Mouse (Mus musculus): ENCODE results near the gene Ifna13.

Ifna13 gene

DNA sequence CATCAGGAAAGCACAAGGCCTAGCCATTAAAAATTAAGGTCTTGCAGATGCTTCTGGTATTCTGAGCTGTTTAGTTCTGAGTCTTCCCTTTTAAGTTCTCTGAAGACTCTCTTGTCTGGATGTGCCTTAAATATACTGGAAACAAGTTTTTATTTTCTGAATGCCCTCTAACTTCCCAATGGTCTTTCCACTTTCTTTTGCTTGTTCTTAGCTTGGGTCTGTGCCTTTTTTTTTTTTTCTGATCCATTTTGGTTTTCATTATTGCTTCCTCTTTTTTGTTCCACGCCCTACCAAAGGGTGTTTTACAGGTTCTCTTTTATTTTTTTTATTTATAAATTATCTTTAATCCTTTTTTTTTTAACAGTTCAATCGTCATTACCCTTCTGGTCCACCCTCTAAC, at the start of gene Ifna13:
TSS of gene Ifna13 (minus strand) at position 101 of the 400 bp plus-strand sequence.
- DNase-seq (ENCODE audit: low read depth, low spot score) = no peak

DNA sequence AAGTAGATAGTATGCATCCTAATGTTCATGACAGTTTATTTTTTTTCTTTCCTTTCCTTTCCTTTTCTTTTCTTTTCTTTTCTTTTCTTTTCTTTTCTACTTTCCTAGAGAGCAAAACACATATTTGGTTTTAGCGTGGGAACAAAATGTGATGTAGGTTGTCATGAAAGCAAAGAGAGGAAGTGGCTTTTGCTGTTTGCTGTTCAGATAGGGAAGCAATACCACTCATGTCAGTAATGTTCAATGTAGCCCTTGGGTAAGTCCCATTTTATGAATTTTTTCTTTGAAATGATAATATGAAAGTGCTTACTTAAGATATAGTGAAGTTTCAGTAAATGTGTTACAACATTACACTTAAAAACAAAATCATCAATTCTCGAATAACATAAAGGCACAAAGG, 49.1 kb upstream of the Ifna13 start:
- DNase-seq (ENCODE audit: low read depth, low spot score) = no peak

DNA sequence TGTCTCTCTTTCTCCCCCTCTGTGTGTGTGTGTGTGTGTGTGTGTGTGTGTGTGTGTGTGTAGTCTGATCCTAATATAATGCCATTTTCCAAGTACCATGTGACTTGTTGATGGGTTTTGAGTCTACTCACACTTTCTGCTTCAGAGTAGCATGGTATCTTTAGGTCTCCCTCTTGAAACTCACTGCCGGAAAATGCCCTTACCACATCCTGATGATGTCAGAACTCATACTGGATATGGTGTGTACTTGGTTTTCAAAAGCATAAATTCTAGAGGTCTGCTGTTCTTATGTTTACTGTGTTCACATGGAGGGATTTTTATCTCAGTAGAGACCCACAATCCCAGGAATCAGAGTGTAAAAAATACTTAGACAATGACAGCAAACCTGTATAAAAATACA, 48.3 kb upstream of the Ifna13 start:
- DNase-seq (ENCODE audit: low read depth, low spot score) = no peak

DNA sequence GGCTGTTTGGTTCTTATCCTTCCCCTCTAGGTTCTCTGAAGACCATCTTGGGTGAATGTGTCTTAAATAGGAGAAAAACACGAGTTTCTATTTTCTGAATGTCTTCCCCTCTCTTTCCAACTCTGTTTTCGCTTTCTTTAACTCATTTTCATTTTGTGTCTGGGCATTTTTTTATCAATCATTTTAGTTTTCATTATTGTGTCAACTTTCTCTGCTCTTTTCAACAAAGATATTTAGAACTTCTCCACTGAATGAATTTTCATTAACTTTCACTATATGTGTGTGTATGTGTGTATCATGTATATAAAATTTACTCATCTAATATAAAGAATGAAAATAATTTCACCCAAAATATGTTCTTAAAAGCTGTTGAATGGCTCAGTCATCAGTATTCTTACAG, 47.0 kb upstream of the Ifna13 start, which contains the start of gene Ifnab:
TSS of gene Ifnab (minus strand) at position 101 of the 400 bp plus-strand sequence.
- DNase-seq (ENCODE audit: low read depth, low spot score) = no peak

DNA sequence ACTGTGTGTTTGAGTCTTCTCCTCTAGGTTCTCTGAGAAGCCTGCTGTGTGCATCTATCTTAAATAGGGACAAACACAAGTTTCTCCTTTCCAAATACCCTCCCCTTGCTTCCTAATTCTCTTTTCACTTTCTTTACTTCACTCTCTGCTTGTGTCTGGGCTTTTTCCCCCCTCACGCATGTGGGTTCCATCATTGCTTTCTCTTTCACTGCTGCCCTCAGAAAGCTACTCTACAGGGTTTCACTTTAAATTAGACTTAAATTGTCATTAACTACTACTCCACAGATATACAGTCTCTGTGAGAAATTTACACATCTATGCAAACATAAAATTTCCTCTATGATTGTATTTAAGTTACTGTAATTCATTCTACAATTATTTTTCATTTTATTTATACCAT, 39.6 kb upstream of the Ifna13 start, which contains the start of gene Ifna2:
TSS of gene Ifna2 (minus strand) at position 101 of the 400 bp plus-strand sequence.
- no peak for DNase-seq (ENCODE audit: low read depth, low spot score)

DNA sequence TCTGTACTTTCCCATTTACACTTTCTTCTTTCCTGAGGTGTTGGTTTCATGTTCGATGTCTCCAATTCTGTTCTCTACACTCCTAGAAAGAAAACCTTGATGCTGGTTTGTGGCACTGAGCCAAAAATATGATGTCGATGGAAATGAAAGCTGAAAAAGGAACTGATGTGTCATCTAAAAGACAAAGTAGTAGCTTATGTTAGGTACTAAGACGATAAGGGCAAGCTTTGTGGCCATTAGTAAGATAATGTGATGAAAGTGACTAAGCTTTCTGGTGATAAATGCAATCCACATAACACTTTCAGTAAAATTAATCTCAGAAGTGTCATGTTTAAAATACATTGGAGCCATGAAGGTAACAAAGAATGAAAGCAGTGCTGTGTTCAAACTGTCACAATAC, 37.1 kb upstream of the Ifna13 start:
- DNase-seq (ENCODE audit: low read depth, low spot score) = no peak

GRCm38 (mm10) chr4:88680362-88680761, 36.1 kb upstream of the Ifna13 start:
- DNase-seq (ENCODE audit: low read depth, low spot score) = no peak

GRCm38 (mm10) chr4:88676824-88677223, 32.6 kb upstream of the Ifna13 start, which contains the start of gene Ifna16:
Gene Ifna16, minus strand, starts transcription at chr4:88676924.
- no peak for DNase-seq (ENCODE audit: low read depth, low spot score)

GRCm38 (mm10) chr4:88655461-88655860, 11.2 kb upstream of the Ifna13 start:
- DNase-seq (ENCODE audit: low read depth, low spot score) = no peak

- DNase-seq (ENCODE audit: low read depth, low spot score) = no peak
Measured at GRCm38 (mm10) chr4:88653644-88654043, 9.4 kb upstream of the Ifna13 start.

GRCm38 (mm10) chr4:88642526-88642925, 1.7 kb downstream of the Ifna13 start:
- no peak for DNase-seq (ENCODE audit: low read depth, low spot score)

GRCm38 (mm10) chr4:88641077-88641831, 3.0 kb downstream of the Ifna13 start:
- peak; percentile 99 for DNase-seq (ENCODE audit: low read depth, low spot score)

DNA sequence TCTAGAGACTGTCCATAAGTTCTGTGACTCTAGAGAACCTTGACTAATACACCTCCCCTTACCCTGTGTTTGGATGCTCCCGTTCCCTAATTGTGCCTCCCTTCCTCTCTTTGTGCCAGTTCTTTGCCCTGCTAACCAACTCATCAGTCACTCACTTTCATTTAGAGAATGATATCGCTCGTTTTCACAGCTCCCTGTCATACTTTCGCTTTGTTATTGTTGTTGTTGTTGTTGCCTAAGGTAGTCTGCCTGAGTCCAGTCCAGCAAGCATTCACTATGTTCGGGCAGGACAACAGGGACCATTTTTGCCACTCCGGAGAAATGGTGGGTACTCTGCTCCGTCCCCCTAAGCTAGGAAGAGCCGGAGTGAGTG, 3.6 kb downstream of the Ifna13 start:
- no peak for DNase-seq (ENCODE audit: low read depth, low spot score)

GRCm38 (mm10) chr4:88634311-88634710, 9.9 kb downstream of the Ifna13 start, which contains the start of gene C87499:
Gene C87499, minus strand, starts transcription at chr4:88634411.
- no peak for DNase-seq (ENCODE audit: low read depth, low spot score)

DNA sequence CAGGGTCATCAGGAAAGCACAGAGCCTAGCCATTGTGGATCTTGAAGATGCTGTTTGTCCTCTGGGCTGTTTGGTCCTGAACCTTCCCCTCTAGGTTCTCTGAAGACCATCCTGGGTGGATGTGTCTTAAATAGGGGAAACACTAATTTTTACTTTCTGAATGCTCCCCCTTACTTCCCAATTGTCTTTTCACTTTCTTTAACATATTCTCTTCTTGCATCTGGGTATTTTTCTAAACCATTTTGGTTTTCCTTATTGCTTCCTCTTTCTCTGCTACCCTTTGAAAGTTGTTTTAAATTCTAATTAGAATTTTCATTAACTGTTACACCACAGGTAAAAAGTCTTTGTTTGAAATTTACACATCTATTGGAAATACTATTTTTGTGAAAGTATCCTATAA, 41.0 kb downstream of the Ifna13 start, which contains the start of gene Ifna12:
TSS of gene Ifna12 (minus strand) at position 101 of the 400 bp plus-strand sequence.
- DNase-seq (ENCODE audit: low read depth, low spot score) = no peak

All from retina, postnatal 7 days (tissue).